Mouse (Mus musculus) cerebellum, adult 2 months (tissue): ENCODE measurements at regions not wholly inside any gene's neighbourhood (a gene's known extent, or its start where the extent isn't known, plus 50 kb on each side); places are given as distances from the start of the nearest gene placed in this dataset.

ENCODE experiments used
- DNase-seq, 2 experiments: peaks; one replicate each; pipeline ENCODE4 v3.0.0; 2021
- H3K27ac ChIP-seq: fragments of 200-500 bp; 2 replicates; pipeline ENCODE4 v1.5.1; 2012; ENCODE audit warnings: low read length, control low read depth, inconsistent platforms; ENCODE audit not compliant: insufficient read depth
- H3K27me3 ChIP-seq: fragments of 200-500 bp; 2 replicates; pipeline ENCODE4 v1.6.1; 2012; ENCODE audit warnings: inconsistent platforms, mild to moderate bottlenecking, low read length, moderate library complexity; ENCODE audit not compliant: control insufficient read depth, insufficient read depth
- H3K4me1 ChIP-seq: fragments of 200-500 bp; 2 replicates; pipeline ENCODE4 v1.6.1; 2011; ENCODE audit warnings: low read length; ENCODE audit not compliant: control insufficient read depth, insufficient read depth
- H3K4me3 ChIP-seq: fragments of 200-500 bp; replicated peaks from 2 replicates; pipeline ENCODE3; 2011; ENCODE audit warnings: mild to moderate bottlenecking, low read depth, low read length, control low read depth; ENCODE audit not compliant: insufficient read depth
- CTCF ChIP-seq: fragments of 200-500 bp; IDR thresholded peaks from 2 replicates; pipeline ENCODE4 v1.5.1; 2011; ENCODE audit warnings: low read depth, mild to moderate bottlenecking, control low read depth, low read length, moderate library complexity, borderline replicate concordance; ENCODE audit not compliant: insufficient read depth
- POLR2A ChIP-seq: fragments of 200-500 bp; IDR thresholded peaks from 2 replicates; pipeline ENCODE4 v1.6.1; 2011; ENCODE audit warnings: low read length, control low read depth, borderline replicate concordance; ENCODE audit not compliant: insufficient read depth
- WGBS: fragments of 180-500 bp; shearing (Covaris S2); methylation state at CpG from one replicate; pipeline ENCODE4 v1.1.7; 2018; 5-methylcytosine and 5-hydroxymethylcytosine counted together

DNA sequence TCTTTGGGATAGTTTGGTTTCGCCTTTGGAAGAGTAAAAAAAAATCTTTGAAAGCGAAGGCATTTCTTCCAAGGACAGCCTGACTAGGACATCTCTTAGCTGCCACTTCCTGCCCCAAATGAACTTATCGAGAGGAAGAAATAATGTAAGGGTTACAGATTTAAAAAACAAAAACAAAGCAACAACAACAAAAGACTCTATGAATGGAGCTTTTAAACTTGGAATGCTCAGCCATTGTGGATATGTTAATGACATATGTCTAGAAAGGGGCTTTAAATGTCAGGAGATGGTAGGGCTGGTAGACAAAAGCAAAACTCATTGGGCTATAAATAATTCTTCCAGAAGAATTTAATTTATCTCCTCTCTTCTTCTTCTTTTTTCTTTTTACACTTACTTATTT lies 2041.7 kb downstream of the A830018L16Rik start:
- no peak for TF ChIP-seq CTCF
- TF ChIP-seq POLR2A: no peak
- WGBS: 75% methylated on average over 3 of the region's 3 CpGs
- Histone ChIP-seq H3K27ac (no peak overlapping the region), H3K27me3 (no peaks in the 10 kb centered on the region), H3K4me3 (no peak overlapping the region), H3K4me1 (no peaks in the 10 kb centered on the region)
- no peak for DNase-seq

DNA sequence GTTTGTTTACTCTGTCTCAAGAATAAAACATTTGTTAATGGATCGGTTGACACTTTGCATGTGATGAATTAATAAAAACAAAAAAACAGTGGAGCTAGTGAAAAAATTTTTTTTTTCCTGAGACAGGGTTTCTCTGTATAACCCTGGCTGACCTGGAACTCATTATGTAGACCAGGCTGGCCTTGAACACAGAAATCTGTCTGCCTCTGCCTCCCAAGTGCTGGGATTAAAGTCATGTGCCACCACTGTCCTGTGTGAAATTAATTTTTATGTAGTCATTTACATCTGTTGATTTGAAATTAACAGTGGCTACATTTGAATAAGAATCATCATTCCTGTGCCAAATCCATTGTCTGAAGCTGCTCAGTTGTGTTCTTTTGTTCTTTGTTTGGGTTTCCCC lies 2050.4 kb downstream of the A830018L16Rik start:
- Histone ChIP-seq H3K4me3 (no peak overlapping the region), H3K27me3 (no peaks in the 10 kb centered on the region), H3K4me1 (no peaks in the 10 kb centered on the region), H3K27ac (no peak overlapping the region)
- 94% methylated on average over 1 of the region's 1 CpGs for WGBS
- TF ChIP-seq CTCF: no peak
- no peak for TF ChIP-seq POLR2A
- DNase-seq: no peak

DNA sequence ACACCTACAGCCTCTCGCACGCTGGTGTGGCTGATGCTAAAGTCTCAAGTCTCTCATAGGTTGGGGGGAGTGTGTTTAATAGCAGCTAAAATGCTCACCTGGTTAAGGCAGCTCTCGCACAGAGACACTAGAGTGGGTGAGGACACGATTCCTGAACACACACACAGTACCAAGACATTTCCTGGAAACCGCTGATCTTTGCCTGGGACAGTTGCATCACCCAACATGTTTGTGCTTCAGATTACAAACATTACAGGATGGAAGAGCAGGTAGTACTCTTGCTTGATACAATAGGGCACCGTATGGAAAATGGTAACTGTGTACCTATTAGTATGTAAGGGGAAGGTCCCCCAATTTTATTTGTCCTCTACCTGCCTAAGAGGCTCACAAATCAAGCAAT lies 2053.3 kb downstream of the A830018L16Rik start:
- DNase-seq: no peak
- no peaks in the 10 kb centered on the region for H3K4me1 ChIP-seq
- no peak overlapping the region for H3K27ac ChIP-seq
- no peak overlapping the region for H3K4me3 ChIP-seq
- 85% methylated on average over 6 of the region's 6 CpGs for WGBS
- no peaks in the 10 kb centered on the region for H3K27me3 ChIP-seq
- TF ChIP-seq CTCF: no peak
- no peak for TF ChIP-seq POLR2A

DNA sequence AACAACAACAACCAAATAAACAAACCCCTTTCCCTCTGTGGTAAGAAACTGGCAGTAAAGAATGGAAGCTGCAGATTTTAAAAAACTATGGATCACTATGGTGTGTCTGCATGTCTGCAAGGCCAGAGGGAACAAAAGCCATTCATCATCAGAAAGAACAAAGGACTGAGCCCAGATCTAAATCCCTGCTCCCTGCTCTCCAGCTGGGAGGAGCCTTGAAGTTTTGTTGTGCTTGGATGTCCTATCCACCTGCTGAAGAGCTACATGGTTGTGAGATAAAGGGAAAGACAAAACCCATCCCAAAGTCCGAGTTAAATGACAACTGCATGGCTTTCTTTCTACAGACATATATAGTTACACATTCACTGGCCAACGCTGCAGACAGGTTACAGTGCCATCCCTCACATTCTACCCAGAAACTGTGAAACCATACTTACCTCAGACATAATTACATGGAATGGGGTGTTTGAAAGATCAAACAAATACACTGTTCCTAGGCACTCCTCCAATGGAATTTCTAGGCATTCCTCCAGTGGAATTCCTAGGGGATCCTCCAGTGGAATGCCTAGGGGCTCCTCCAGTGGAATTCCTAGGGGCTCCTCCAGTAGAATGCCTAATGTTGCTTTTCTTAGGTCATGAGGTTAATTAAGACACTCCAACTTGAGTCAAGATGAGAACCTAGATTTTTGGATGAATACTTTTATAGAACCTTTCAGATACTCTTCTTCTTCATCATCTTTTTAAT lies 2054.2 kb downstream of the A830018L16Rik start:
- H3K27ac ChIP-seq: no peak overlapping the region
- 22% methylated on average over 2 of the region's 2 CpGs for WGBS
- TF ChIP-seq POLR2A (no peak), CTCF (no peak)

DNA sequence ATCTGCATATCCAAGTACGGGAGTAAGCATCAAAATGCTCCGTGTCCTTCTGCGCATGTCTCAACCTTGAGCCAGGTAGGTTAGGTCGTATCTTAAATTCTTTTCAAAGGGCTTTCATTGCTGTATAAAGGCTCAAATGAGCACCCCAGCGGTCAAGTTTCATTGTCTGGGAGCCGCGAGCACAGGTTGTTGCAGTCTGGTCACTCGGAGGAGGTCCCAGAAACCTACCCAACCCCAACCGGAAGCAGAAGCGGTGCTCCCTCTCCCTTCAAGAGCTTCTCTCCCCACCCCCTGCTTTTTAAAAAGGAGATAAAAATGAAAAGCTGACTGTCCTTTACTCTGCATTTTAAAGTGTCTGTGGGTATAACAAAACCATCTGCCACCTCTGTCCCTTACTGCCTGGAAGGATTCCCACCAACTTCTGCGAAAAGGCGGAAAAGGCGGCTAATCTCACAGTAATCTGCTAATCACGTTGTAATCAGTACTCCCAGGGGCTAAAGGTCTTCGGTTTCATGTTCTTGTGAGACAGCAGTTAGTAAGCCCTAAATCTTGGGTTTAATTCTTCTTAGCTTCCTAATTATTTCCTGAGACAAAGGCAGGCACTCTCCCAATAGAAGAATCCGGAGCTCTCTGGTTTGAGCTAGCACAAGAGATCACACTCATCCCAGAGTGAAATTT lies 2081.0 kb downstream of the A830018L16Rik start:
- no peak for TF ChIP-seq CTCF
- TF ChIP-seq POLR2A: no peak
- Histone ChIP-seq H3K4me1 (no peaks in the 10 kb centered on the region), H3K27ac (no peak overlapping the region), H3K4me3 (no peak overlapping the region), H3K27me3 (no peaks in the 10 kb centered on the region)
- DNase-seq: no peak
- 47% methylated on average over 16 of the region's 16 CpGs for WGBS

More for the DNA sequence above, 2054.2 kb downstream of the A830018L16Rik start:
- H3K4me1 ChIP-seq: no peaks in the 10 kb centered on the region
- no peaks in the 10 kb centered on the region for H3K27me3 ChIP-seq
- no peak for DNase-seq
- H3K4me3 ChIP-seq: no peak overlapping the region

DNA sequence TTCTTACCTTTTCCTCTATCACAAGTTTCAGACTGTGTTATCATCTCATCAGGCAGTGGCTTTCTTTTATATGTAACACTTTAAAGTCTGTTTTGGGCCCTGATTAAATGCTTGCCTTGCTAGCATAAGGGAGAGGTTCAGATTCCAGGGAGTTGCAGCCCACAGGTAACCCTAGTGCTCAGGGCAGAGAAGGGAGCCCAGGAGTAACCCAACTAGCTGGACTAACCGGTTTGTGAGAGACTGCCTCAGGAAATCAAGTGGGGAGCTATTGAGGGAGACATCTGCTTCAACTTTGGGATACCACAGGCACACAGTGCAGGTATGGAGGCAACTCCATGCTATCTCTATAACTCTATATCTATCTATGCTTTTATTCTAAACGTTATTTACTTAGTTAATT lies 2082.5 kb downstream of the A830018L16Rik start:
- WGBS: 24% methylated on average over 2 of the region's 2 CpGs

DNA sequence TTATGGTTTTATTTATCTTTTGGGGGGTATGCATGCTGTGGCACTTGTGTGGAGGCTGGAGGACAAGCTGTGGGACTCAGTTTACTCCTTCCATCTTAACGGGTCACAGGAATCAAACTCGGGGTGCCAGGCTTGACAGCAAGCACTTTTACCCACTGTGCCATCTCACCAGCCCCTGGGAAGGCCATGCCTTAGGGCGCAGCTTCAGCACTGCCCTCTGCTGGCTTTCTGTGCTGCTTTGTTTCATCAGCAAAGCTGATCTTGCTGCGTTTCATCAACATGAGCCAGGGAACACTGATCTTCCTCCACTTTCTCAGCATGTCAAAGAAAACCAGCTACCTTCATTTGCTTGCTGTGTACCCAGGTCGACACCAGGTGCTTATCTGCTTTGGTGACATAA lies 2086.6 kb downstream of the A830018L16Rik start:
- H3K4me3 ChIP-seq: no peak overlapping the region

More for the DNA sequence above, 2082.5 kb downstream of the A830018L16Rik start:
- no peak for DNase-seq
- H3K4me1 ChIP-seq: no peaks in the 10 kb centered on the region
- H3K27ac ChIP-seq: no peak overlapping the region
- no peak for TF ChIP-seq POLR2A
- TF ChIP-seq CTCF: no peak
- no peak overlapping the region for H3K4me3 ChIP-seq
- H3K27me3 ChIP-seq: no peaks in the 10 kb centered on the region

DNA sequence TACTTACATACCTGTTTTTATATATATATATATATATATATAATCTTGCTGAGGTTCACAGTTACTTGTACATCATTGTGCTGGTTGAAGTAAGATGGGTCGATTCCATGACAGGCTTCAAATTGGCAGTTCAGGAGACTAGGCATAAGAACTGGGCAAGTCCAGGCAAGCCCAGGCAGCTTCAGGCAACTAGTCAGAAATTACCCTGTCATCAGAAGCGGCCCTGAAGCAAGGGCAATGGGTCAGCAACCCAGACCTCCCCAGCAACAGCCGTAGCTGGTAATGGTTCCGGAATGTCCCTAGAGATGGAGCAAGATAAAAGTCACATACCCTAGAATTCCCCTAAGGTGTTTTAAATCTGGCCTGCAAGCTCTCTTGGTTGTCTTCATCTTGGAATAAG lies 2088.0 kb downstream of the A830018L16Rik start:
- Histone ChIP-seq H3K27me3 (no peaks in the 10 kb centered on the region), H3K4me3 (no peak overlapping the region), H3K4me1 (no peaks in the 10 kb centered on the region), H3K27ac (no peak overlapping the region)
- 78% methylated on average over 4 of the region's 4 CpGs for WGBS
- TF ChIP-seq POLR2A (no peak), CTCF (no peak)
- DNase-seq: no peak

More for the DNA sequence above, 2086.6 kb downstream of the A830018L16Rik start:
- no peaks in the 10 kb centered on the region for H3K4me1 ChIP-seq
- H3K27ac ChIP-seq: no peak overlapping the region
- TF ChIP-seq CTCF: peak; percentile 34; the same call in 1 of the 2 replicates
- no peak for TF ChIP-seq POLR2A
- H3K27me3 ChIP-seq: no peaks in the 10 kb centered on the region
- 26% methylated on average over 5 of the region's 5 CpGs for WGBS
- peak; percentile 13 to 24 for DNase-seq
